Mouse (Mus musculus): Measurements from ENCODE around the gene Ect2l.
A peak's percentile ranks its signal among the peaks of the same experiment; 100 is the strongest.

Ect2l gene

GRCm38 (mm10) chr10:18210726-18211125, at the start of gene Ect2l:
Ect2l (minus strand) TSS chr10:18210890.
- DNase-seq = peak; percentile 42

- no peak for DNase-seq
Observed at GRCm38 (mm10) chr10:18251345-18251744, 40.7 kb upstream of the Ect2l start.

DNA sequence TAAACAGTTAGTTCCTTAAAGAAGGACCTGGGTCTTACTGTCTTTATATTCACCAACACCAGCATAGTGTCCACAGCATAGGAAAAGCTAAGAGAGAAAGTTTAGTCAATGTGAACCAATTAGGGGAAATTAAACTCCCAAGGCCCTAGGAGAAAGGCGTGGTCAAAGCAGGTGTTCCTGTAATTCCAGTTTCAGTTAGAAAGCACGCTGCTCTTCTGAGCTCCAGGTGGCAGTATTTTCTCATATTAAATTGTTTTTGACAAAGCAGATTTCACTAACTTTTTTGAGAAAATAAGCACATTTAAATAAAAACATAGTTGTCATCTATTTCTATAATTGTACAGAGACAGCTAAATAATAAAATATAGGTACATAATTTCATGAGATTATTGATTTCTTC, 32.9 kb upstream of the Ect2l start:
- peak; percentile 19 for DNase-seq

DNA sequence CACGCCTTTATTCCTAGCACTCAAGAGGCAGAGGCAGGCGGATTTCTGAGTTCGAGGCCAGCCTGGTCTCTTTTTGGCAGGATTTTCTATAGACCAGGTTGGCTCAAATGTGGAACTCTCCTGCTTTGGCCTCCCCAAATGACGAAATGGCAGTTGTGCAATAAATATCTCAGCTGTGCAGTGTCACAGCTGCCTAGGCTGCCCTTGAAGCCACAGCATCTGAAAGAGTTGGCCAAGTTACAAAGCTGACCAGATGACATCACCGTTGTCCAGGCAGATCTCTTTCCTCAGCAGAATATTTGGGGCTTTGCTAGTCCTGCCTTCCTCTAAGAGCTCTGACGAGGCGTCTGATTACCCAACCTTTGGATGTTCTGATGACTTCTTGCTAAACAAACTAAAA, 26.5 kb upstream of the Ect2l start:
- peak; percentile 5 for DNase-seq

DNA sequence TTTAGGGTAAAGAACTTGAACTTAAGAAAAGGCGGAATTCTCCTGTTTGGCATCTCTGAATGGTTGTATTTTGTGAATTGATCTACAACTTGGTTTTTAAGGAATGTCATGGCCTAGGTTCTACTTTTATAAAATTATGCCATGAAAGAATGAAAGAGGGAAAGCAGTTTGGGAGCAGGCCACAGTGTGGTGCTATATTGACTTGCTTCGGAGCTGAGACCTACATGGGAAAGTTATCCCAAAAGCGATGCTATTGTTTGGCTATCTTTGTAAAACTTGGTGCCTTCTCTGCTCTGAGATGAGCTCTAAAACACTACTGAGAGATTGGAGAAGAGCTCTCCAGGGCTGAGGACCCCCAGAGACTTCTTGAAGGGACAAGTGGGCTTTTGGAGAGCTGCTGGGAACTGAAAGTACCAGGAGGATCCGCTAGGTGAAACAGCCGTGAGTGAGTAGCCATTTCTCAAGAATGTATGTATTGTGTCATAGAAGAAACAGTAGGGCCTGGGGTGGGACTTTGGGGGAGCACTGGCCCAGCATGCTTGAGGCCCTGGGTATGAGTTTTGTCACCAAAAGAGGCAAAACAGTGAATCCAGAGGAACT, 25.7 kb upstream of the Ect2l start:
- DNase-seq = peak; percentile 3

- DNase-seq = no peak
Observed at GRCm38 (mm10) chr10:18235402-18235747, 24.7 kb upstream of the Ect2l start.

- peak; percentile 97 for DNase-seq
Observed at GRCm38 (mm10) chr10:18234560-18235401, 24.1 kb upstream of the Ect2l start, which contains the start of gene Ccdc28a. Ccdc28a (minus strand) TSS chr10:18234998.

GRCm38 (mm10) chr10:18233891-18234290, 23.2 kb upstream of the Ect2l start:
- peak; percentile 9 for DNase-seq

GRCm38 (mm10) chr10:18224386-18224785, 13.7 kb upstream of the Ect2l start:
- no peak for DNase-seq

- DNase-seq = no peak
Observed at GRCm38 (mm10) chr10:18219351-18219750, 8.7 kb upstream of the Ect2l start.

- DNase-seq = no peak
Observed at GRCm38 (mm10) chr10:18214124-18214523, 3.4 kb upstream of the Ect2l start.

DNA sequence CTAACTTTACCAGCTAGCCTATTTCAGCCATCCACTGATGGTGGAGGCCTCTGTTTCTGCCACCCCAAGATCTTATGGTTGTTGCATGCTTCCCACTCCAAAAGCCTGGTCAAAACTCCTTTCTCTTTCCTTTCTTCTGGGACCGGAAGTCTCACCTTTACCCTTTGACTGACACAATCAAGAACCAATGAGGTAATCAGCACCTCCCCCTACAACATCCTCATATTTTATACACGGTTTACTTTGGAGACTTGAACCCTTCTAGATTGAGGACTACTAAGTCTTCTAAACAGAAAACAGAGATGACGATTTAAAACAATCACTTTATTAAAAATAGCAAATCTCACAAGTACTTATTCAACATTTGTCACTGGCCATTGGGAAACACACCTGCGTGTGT, 2.7 kb upstream of the Ect2l start:
- DNase-seq = no peak

DNA sequence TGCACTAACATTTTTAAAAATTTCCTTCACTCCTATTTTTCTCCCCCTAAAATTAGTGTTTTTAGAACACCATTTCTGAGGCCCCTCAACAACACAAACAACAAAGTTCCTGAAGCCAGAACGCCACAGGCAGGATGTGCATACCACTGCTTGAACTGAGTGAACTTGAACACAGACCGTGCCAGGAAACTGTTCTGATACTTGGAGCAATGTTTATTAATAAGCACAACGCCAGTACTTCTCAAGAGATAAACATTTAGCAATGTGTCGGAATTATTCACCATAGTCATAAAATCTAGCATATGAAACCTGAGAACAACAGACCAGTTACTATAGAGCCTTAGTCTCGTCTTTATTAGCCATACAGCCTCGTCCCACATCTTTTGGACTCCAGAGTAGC, 571 bp downstream of the Ect2l start:
- DNase-seq = no peak

DNA sequence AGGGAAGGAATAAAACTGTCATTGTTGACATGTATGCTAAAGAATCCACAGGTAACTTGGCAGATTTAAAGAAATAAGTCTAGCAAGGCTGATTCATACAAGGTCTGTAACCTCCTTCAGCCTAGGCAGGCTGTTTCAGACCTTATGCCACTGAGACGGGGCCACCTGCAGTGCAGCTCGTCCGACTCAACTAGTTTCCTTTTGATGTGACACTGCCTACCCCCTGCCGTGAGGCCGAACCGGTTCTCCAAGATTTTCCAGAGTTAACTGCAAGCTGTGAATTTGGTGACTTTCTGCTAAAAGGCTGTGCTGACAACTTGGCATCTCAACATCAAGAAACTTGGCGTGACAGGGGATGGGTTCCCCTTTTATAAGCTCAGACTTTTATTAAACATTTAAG, 6.6 kb downstream of the Ect2l start:
- peak; percentile 21 for DNase-seq

- DNase-seq = no peak
Observed at GRCm38 (mm10) chr10:18202401-18202800, 8.3 kb downstream of the Ect2l start.

DNA sequence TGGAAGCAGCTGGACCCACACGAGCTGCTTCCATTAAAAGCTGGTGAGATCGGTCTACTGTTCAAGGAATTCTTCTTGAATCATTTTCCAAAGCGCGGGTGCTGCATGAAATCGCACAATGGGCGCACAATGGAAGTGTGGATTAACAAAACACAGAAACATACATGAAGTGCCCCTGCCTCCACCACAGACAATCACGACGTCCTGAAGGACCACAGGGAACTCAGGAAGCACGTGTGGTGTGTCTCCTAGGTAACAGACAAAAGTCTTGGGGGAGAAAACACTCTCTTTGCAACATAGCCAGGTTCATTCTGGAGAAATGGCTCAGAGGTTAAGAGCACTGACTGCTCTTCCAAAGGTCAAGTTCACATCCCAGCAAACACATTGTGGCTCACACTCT, 10.0 kb downstream of the Ect2l start:
- DNase-seq = peak; percentile 24

DNA sequence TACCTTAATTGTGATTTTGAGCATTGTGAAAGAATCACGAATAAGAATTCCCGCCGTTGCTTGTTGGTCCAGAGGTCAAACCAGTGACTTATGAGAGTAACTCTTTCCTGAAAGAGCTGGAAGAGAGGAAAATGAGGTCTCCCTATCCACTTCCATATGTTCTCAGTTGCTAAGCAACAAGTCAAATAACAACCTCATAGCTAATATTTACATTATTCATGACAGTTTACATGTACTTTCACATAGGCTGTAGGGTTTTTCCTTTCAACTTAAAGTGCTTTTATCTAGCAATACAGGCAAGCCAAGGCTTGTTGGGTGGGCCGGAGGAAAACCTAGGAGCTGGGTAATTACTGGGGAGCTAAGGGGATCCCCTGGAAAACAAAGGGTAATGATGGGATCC, 10.8 kb downstream of the Ect2l start:
- DNase-seq = no peak

- peak; percentile 59 for DNase-seq
Observed at GRCm38 (mm10) chr10:18198286-18199015, 12.2 kb downstream of the Ect2l start.

DNA sequence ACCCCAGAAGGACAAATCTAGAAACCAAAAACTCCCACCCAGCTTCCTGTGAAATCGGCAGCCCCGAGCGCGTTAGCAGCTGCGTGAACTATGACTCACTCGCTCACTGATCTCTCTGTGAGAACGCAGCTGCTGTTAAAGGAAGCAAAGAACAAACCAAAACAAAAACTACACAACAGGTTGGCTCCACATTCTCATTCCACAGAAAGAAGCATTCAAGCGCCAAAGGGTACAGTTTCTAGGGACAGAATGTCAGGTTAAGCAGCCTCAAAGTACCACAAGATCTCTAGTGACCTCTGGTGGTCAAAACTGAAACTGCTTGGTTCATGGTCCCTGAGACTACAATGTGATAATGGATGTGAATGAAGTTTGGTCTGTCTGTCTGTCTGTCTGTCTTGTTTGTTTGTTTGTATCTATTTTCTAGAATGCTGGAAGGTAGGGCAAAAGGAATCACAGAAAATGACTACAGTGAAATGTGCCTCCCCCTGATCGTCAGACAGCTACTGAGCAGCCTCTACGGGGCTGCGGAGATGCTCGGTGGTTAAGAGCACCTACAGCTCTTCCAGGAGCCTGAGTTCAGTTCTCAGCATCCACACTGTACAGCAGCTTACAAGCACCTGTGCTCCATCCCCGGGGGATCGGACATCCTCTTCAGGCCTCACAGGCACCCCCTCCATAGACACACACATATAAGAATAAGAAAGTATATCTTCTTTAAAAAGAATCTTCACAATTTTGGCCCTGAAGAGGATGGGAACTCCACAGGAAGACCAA, 13.3 kb downstream of the Ect2l start:
- peak; percentile 91 for DNase-seq

DNA sequence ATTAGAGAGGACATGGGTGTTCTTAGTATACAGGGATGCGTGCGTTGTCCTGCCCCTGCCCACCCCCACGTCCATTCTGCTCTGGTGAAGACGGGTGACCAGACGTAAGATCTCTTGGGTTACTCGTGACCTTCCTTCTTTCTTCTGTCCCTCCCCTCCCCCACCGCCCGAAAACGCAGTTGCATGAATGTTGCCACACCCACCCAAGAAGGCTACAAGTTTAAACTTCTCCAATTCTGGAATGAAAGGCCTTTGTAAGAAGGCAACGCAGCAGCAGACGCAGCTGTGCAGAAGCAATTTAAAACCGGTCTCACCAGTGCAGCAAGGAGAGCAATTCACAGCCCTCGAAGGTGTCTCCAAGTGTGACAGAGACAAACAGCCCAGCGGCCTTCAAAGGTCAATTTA, 16.0 kb downstream of the Ect2l start:
- DNase-seq = no peak

DNA sequence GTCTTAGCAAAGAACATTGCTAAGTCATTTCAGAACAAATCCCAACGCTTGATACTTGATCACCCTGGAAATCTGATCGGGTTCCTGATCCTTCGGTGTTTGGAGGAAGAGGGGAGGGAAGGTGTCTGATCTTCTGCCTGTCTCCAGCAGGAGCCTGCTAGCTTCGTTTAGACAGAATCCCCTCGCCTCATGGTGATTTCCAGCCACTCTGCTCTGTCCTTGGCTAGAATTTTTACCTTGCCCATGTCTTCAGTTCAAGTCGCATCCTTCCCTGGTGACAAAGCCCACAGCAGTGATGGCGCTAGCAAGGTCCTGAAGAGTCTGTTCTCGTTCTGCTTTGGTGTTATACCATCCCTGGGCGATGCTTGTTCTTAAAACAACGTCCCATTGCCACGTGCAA, 16.5 kb downstream of the Ect2l start:
- DNase-seq = no peak

DNA sequence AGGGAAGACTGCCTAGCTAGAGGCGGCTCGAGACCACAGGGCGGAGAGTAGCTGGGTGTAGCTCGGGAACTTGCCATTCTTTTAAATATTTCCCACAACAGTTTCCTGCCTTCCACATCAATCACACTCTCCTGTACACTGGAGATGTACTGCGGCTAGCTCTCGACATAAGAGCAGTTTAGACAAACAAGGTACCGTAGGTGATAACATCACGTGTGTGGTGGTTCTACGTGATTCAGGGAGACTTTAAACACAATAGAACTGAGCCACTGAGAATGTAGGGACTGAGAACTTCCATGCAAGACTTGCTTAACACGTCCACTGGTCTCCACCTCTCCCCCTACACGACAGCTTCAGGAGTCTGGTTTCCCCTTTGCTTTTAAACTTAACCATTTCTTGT, 17.5 kb downstream of the Ect2l start:
- no peak for DNase-seq

DNA sequence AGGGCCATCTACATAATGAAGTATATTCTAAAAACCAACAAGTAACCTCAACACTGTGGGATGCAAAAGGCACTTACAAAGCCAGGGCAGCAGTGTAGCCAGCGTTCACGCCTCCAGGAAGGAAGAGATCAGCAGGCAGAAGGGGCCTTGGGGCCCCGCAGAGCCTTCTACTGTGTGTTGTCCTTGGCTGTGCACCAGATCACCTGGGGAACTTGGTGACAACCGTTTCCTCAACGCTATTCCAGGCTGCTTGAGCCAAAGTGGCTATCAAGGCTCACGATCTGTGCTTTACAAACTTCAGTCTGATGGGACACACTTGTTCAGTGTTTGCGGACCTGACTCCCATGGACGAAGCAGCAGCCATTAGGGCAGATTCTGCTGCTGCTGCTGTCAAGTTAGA, 19.0 kb downstream of the Ect2l start:
- no peak for DNase-seq

Data from kidney, adult 9 months (tissue).